Mouse (Mus musculus) cortical plate, adult 2 months (tissue): Measurements from ENCODE around the gene Nat9. TPM values are rescaled to one million over a fixed set of nuclear protein-coding genes. Genes with fewer than 3 reads are reported as not detected.

Experiments
- H3K27ac ChIP-seq: fragments of 200-500 bp; 2 replicates; pipeline ENCODE4 v1.5.1; 2012; ENCODE audit warnings: low read length, control low read depth, inconsistent platforms; ENCODE audit not compliant: insufficient read depth
- H3K4me1 ChIP-seq: fragments of 200-500 bp; 2 replicates; pipeline ENCODE4 v1.6.1; 2011; ENCODE audit warnings: low read length; ENCODE audit not compliant: control insufficient read depth, insufficient read depth
- H3K4me3 ChIP-seq: fragments of 200-500 bp; 2 replicates; pipeline ENCODE4 v1.5.1; 2011; ENCODE audit warnings: mild to moderate bottlenecking, low read length, control low read depth; ENCODE audit not compliant: insufficient read depth
- CTCF ChIP-seq: fragments of 200-500 bp; IDR thresholded peaks from 2 replicates; pipeline ENCODE4 v1.5.1; 2011; ENCODE audit warnings: mild to moderate bottlenecking, control low read depth, low read length; ENCODE audit not compliant: insufficient read depth; ENCODE audit errors: extremely low read depth
- POLR2A ChIP-seq: fragments of 200-500 bp; IDR thresholded peaks from 2 replicates; pipeline ENCODE4 v1.6.1; 2011; ENCODE audit warnings: mild to moderate bottlenecking, low read length, control low read depth; ENCODE audit not compliant: insufficient read depth; ENCODE audit errors: extremely low read depth
- polyA plus RNA-seq: library from polyadenylated mRNA; depleted of rRNA; stranded (reverse); fragments of >200 nt; gene quantifications from 2 replicates; pipeline ENCODE4 v1.2.3, GENCODE M21; 2012; rRNA removed

Gene Nat9
- polyA plus RNA-seq, 1 experiment: 40.9 TPM

DNA sequence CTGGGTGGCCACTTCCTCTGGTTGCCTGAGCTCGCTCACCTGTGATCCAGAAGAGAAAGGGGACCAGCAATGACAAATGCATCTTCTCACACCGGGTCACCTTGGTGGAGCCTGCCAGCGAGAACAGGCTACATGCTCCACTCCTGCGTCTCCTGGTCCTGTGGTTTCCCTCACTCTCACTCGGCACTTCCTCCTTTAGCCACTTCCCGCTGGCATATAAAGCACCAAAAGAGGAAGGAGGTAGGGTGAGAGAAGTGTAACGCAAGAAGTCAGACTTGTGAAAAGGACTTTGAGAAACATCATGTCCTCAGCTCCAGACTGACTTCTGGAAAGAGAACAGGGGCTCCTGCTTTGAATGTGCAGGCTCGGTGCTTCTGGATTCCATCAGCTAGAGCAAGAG is 53.9 kb downstream of the Nat9 start, which contains the start of gene Cd300lf:
Gene Cd300lf (minus strand): TSS at position 193 of the 400 bp plus-strand sequence.
- Histone ChIP-seq H3K4me3 (no peak within 1 kb of the TSS), H3K27ac (no peak within 1 kb of the TSS), H3K4me1 (no peaks in the 10 kb centered on the region)
- TF ChIP-seq POLR2A (no peak), CTCF (no peak)

Other genes with a start within 250 kb of the Nat9 start
- gene Cd300c, start 218.7 kb downstream of the Nat9 start, polyA plus RNA-seq: not detected in 2 replicates
- gene Cd300ld, start 197.9 kb downstream of the Nat9 start, polyA plus RNA-seq: 0.10 and 0.11 TPM in 2 replicates
- 7.5 and 7.6 TPM in 2 replicates for gene Cd300c2, start 186.0 kb downstream of the Nat9 start, polyA plus RNA-seq
- 0.32 TPM in 1 of 2 replicates, not detected in the other for gene Cd300ld2, start 171.7 kb downstream of the Nat9 start, polyA plus RNA-seq
- gene Cd300ld4, start 160.8 kb downstream of the Nat9 start, polyA plus RNA-seq: 0.13 and 0.44 TPM in 2 replicates
- 0.36 TPM in 1 of 2 replicates, not detected in the other for gene Cd300ld5, start 150.1 kb downstream of the Nat9 start, polyA plus RNA-seq
- gene Cd300ld3, start 139.4 kb downstream of the Nat9 start, polyA plus RNA-seq: 1.0 and 1.2 TPM in 2 replicates
- gene Cd300e, start 125.7 kb downstream of the Nat9 start, polyA plus RNA-seq: 0.09 and 0.17 TPM in 2 replicates
- 2.5 and 2.9 TPM in 2 replicates for gene Rab37, start 96.4 kb downstream of the Nat9 start, polyA plus RNA-seq
- 0.08 TPM in 2 replicates for gene Cd300lf, start 53.9 kb downstream of the Nat9 start, polyA plus RNA-seq
- gene Slc9a3r1, start 24.5 kb downstream of the Nat9 start, polyA plus RNA-seq: 73.8 and 74.1 TPM in 2 replicates
- gene Tmem104, start 372 bp downstream of the Nat9 start, polyA plus RNA-seq: 9.5 and 10.3 TPM in 2 replicates
- gene Grin2c, start 79.4 kb upstream of the Nat9 start, polyA plus RNA-seq: 35.8 and 37.4 TPM in 2 replicates
- 32.6 and 33.4 TPM in 2 replicates for gene Fdxr, start 89.2 kb upstream of the Nat9 start, polyA plus RNA-seq
- 14.0 and 15.3 TPM in 2 replicates for gene Fads6, start 109.8 kb upstream of the Nat9 start, polyA plus RNA-seq
- gene Otop2, start 119.3 kb upstream of the Nat9 start, polyA plus RNA-seq: 2.2 and 3.4 TPM in 2 replicates
- 0.40 and 0.44 TPM in 2 replicates for gene Ush1g, start 134.2 kb upstream of the Nat9 start, polyA plus RNA-seq
- gene Otop3, start 146.9 kb upstream of the Nat9 start, polyA plus RNA-seq: 0.06 TPM in 1 of 2 replicates, not detected in the other
- gene Hid1, start 179.9 kb upstream of the Nat9 start, polyA plus RNA-seq: 102 and 103 TPM in 2 replicates
- gene Cdr2l, start 194.1 kb upstream of the Nat9 start, polyA plus RNA-seq: 20.6 and 21.5 TPM in 2 replicates
- 121 and 124 TPM in 2 replicates for gene Mrpl58, start 215.9 kb upstream of the Nat9 start, polyA plus RNA-seq
- 720 and 722 TPM in 2 replicates for gene Atp5h, start 232.1 kb upstream of the Nat9 start, polyA plus RNA-seq
- gene Kctd2, start 232.3 kb upstream of the Nat9 start, polyA plus RNA-seq: 75.0 and 81.1 TPM in 2 replicates